Mouse (Mus musculus) c-Kit-positive CD71-negative TER-119-negative erythroid progenitor cells, embryonic 14.5 days (primary cell): ENCODE results near the gene Zswim4.

ENCODE experiments used
- DNase-seq: peaks from one replicate; pipeline ENCODE4 v3.0.0-alpha.2; 2013; ENCODE audit warnings: low read depth

The Zswim4 gene

DNA sequence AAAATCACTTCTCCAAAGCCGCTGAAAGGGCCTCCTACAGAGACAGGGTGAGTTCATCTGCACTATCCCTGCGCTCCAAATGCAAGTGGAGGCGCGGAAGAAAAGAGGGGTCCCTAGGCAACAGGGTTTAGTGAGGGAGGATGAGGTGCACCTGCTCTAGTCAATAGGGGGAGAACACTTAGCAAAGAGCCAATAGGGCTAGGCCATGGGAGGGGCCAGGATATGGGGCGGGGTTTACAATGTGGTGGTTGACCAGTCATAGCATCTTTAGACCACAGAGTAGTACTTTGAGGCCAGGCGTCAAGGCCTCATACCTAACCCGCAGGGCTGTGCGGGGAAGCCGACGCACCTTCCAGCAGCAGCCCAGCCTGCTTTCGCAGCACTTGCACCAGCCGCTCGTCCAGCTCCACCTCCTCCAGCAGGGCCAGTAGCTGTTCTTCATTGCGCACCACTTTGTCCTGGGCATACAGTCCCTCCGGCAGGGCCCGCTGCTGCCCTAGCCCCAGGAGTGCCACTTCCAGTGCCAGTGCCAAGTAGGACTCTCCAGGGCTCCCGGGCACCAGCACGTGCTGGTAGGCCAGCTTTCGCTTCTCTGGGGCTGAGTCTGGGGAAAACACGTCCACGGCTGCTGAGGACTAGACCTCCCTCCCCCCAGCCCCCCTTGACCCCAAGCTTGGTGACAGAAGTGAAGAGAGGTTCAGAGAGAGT is 13.4 kb downstream of the Zswim4 start:
- DNase-seq = no peak

DNA sequence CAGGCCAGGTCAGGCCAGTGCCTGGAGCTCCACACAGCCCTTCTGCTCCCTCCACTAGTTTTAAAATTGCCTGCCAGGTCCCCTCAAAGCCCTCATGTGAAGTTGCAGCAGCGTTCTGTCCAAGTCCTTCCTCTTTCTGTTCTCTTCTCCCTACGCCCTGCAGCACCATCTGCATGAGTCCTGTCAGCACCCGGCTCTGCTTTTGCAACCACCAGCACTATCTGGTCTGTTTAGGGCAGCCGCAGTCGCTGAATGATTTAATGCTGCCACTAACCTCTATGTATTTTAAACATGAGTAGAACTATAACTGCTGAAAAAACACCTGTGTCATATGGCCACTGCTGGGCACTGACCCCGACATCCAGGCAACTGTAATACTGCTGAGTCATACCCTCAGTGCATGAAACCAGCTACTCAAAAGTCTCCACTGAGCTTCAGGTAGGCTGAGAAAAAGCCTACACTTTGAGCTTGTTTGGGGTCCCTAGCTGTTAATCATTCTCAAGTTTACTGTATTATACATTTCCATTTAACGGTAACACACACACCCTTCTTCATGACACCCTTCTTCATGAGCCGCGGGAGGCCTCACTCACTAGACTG is 14.2 kb downstream of the Zswim4 start:
- no peak for DNase-seq

- DNase-seq = no peak
Measured at GRCm38 (mm10) chr8:84220105-84220504, 16.8 kb downstream of the Zswim4 start.

- DNase-seq = no peak
Measured at GRCm38 (mm10) chr8:84218143-84218542, 18.7 kb downstream of the Zswim4 start.

GRCm38 (mm10) chr8:84217206-84217605 is 19.6 kb downstream of the Zswim4 start:
- DNase-seq = no peak

DNA sequence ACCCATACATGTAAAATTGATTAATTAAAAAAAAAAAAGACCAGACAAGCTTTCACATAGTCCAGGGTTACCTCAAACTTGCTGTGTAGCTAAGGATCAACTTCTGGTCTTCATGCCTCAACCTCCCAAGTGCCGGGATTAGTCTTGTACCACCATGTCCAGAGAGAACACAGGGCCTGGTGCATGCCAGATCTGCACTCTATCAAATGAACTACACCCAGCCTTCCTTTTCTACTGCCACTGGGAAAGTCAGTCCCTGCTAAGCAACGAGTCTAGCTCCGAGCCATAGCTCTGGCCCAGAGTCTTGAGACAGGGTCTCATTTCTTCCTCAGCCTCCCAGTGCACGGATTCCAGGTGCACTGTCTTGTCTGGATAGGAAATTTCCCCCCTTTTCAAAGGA is 23.6 kb downstream of the Zswim4 start:
- DNase-seq = no peak

GRCm38 (mm10) chr8:84211881-84212563 is 24.8 kb downstream of the Zswim4 start:
- no peak for DNase-seq

GRCm38 (mm10) chr8:84211202-84211601 is 25.7 kb downstream of the Zswim4 start:
- DNase-seq = no peak

GRCm38 (mm10) chr8:84210167-84210791 is 26.6 kb downstream of the Zswim4 start:
- DNase-seq = no peak

DNA sequence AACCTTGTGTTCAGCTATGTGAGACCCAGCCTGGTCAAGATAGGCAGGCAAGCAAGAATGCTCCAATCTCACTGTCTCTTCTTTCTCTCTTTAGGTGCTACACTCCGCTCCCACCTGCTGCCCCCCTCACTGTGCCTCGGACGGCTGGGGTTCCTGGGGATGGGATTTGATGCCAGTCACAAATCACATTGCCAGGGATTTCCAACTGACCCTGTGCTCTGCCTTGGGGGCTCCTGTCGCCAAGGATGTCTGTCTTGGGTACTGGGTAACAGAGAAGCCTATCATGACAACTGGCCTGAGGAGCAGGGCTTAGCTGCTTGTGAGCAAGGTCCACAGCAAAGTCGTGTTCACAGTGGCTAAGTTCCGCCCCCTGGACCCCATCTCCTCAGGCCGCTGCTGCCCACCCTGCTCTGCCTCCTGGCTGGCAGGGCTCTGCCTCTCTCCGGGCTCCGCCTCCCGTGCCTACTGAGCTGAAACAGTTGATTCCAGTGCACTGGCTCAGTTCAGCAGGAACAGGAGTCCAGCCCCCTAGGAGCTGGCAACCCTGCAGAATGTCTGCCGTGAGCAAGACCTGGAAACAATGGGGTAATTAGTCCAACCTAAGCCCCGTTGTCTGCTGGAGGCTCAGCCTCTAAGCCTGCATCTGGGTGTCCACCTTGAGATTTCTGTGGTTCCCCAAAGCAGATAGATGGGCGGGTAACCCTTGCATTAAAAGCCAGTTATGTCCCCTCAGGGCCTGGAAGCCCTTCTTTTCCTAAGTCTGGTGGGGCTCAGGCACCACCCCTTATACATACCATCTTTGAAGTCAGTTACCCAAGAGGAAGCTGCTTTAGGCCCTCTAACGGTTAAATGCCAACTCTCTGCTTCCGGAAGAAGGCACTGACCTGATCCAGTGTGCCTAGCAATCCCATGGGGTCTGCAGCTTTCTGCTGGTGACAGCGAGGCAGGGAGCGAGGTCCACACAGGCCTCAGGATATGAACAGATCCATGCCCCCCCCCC is 28.2 kb downstream of the Zswim4 start:
- no peak for DNase-seq

DNA sequence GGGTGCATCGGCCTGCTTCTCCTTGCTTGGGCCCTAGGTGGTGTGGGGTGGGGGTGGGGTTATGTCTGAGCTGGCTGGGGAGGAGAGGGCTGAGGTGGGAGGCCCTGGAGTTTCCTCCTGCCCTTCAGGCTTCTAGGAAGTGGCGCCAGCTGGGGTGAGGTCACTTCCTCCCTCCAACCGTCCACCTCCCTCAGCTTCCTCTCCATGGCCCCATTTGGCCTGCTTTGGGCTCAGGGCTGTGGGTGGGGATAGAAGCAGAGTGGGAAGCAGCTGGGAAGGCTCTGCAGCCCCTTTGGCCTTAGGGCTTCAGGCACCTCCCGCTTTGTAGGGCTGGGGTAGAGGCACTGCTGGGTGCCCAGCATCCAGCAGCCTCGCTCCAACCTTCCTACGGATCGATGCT is 29.0 kb downstream of the Zswim4 start:
- no peak for DNase-seq

DNA sequence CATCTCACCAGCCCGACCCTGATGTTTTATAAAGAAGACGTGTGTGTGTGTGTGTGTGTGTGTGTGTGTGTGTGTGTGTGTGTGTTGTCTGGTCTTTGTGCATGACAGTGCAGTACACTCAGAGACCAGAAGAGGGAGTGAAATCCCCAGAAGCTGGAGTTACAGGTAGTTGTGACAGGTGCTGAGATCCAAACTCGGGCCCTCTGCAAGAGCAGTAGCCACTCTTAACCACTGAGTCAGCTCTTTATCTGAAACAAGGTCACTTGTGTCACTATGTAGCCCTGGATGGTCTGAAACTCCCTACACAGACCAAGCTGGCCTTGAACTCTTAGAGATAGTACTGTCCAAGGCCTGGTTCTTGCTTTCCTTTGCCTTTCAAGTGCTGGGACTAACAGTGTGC is 30.2 kb downstream of the Zswim4 start:
- no peak for DNase-seq

DNA sequence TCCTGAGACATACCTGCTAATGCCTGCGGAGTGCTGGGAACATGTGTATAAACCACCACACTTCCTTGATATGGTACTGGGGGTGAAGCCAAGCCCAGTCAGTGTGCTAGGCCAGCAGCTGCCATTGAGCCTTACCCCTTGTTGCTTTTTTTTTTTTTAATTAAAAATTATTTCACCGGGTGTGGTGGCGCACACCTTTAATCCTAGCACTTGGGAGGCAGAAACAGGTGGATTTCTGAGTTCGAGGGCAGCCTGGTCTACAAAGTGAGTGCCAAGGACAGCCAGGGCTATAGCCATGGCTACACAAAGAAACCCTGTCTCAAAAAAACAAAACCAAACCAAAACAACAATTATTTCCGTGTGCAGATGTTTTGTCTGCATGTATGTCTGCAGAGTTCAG is 31.8 kb downstream of the Zswim4 start:
- no peak for DNase-seq

- no peak for DNase-seq
Measured at GRCm38 (mm10) chr8:84203975-84204772, 32.7 kb downstream of the Zswim4 start.

DNA sequence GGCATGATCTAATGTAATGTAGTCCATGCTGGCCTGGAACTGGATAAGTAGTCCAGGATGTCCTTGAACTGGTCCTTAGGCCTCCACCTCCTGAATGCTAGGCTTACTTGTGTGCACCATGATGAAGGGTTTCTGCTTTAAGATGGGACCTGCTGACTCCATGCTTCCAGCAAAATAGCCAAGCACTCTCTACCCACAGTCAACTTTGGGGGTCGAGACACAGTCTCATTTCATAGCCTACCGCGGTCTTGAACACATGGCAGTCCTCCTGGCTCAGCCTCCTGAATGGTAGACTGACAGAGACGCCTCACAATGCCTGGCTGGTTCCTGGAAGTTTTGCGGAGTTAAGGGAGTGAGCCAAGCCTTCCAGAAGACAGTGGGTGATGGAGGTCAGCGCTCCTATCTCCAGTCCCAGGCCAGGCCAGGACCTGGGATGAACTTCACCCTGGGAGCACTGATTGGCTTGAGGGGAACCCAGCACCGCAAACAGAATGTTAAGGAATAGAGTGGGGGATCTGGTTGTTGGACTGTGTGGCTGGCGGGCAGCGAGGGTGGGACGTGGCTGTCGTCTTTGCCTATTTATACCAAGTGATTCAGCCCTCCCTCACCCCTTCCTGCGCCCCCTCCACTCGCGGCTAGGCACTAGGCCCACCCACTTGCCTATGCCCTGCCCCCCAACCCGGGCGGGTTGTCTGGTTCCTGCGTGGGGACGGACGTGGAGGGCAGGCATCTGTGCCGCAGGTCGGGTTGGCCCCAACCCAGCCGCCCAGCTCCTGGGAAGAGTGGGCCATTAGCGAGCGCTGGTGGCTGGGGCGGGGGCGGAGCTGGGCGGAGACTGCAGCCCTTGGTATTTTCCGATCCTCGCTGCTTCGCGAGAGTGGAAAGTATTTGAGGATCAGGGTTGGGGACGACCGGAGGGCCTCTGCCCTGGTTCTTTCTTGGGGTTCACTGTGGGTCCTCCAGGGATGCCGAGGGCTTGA is 33.6 kb downstream of the Zswim4 start:
- DNase-seq = no peak

DNA sequence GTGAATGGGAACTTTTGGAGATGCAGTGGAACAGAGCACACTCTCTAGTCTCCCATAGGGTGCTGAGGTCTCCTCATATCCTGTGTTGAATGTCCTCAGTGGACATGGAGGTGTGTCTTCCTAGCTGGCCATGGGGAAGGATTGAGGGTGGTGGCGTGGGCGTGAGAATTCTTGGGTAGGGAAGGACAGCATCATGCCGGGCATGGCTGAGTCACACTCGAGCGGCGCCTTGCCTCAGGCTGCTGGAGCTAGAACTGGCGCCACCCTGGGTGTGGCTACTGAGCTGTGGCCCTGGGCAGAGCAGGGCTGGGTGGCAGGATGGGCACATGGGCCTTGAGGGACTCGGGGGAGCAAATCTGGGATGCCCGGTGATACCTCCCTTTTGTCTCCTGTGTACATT is 34.4 kb downstream of the Zswim4 start:
- no peak for DNase-seq

- DNase-seq = no peak
Measured at GRCm38 (mm10) chr8:84201545-84202245, 35.2 kb downstream of the Zswim4 start.

DNA sequence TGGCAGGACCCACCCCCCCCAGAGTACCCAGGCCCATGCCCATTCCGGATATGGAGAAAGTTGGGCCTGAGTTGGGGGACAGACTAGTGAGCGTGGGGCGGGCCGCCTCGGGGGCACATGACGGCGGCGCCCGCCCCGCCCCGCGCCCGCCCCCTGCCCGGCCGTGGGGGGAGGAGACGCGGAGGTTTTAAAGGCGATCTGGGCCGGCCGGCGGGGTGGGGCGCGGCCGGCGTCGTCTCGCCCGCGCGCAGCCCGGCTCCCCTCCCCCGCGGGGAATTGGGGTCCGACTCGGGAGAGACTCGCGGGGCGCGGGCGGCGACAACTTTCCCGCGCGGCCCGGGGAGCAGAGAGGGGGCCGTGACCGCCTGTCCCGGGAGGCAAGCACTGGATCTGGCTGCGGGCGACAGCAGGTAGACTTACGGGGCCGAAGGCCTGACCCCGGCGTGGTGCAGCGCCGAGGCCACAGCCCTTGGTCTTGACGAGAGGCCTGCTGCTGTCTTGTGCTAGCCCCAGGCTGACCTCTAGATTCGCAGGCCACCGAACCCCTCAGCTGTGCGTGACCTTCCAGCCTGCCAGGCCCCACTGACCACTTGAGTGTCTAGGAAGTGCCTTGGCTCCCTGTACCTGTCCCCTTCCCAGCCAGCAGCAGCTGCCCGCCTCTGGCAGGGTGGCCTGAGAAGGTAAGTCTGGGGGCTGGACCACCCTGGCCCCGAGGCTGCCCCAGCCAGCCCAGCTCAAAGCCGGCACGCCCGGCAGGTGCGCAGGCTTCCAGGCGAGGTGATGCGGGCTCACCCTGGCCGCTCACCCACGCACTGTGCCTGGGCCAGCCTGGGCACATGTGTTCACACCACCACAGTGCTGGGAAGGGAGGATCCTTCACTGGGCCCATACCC is 36.0 kb downstream of the Zswim4 start:
- DNase-seq = no peak
